Mouse (Mus musculus): ENCODE measurements around the gene Cldn24.

DNA sequence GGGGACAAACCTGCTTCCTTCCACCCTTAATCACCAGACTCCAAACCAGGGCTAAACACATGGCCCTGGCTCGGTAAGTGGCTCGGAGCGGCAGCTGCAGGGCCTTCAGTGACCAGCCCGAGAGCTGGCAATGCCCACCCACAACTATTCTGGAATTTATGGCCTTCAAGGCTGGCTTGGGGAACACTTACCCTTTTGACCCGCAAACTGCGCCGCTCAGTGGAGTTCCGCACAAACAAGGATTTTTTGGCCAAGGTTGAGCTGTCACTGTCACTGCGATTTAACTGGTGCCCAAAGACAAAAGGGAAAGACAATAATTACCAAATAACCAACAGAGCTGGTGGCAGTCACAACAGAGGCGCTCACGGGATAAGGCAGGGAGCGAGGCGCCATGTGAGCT is 24.0 kb downstream of the Cldn24 start:
- TF ChIP-seq CTCF (conservative IDR thresholded peaks at IDR 0.05 in 1 of 2, IDR thresholded peaks at IDR 0.05 in 1 of 2; ENCODE audit: low read depth in 2 of 2, low read length in 2 of 2) (no peak), PAX5 (IDR thresholded peaks at IDR 0.05; ENCODE audit: low read length) (no peak), ZKSCAN1 (IDR thresholded peaks at IDR 0.05; ENCODE audit: borderline replicate concordance, low read depth, low read length) (no peak), POLR2A (IDR thresholded peaks at IDR 0.05; ENCODE audit: low read depth, low read length) (no peak), SIN3A (IDR thresholded peaks at IDR 0.05; ENCODE audit: low read length) (no peak), EP300 (IDR thresholded peaks at IDR 0.05; ENCODE audit: low read length) (no peak), ZC3H11A (IDR thresholded peaks at IDR 0.05; ENCODE audit: low read depth, low read length) (no peak), BHLHE40 (IDR thresholded peaks at IDR 0.05; ENCODE audit: low read depth, low read length) (no peak), ELF1 (IDR thresholded peaks at IDR 0.05; ENCODE audit: low read depth, low read length) (no peak), UBTF (IDR thresholded peaks at IDR 0.05; ENCODE audit: low read depth, low read length) (no peak)
